Mouse (Mus musculus): Measurements from ENCODE around the gene Dnajb1. TPM values are rescaled to one million over a fixed set of nuclear protein-coding genes. Genes with fewer than 3 reads are reported as not detected.

Gene Dnajb1
- polyA plus RNA-seq, 1 experiment from 2014 or later = 59.5 TPM

- peaks cover 4% of the 10 kb centered on the region; the same call in 1 of the 2 replicates for H3K4me1 ChIP-seq (ENCODE audit: control insufficient read depth, insufficient read depth, low read length)
- H3K4me2 ChIP-seq (replicated peaks; ENCODE audit: low read depth, low read length) = no peak overlapping the region
- H3K27me3 ChIP-seq (ENCODE audit: control insufficient read depth, insufficient read depth, low read length) = no peaks in the 10 kb centered on the region
- no peaks in the 10 kb centered on the region for H3K36me3 ChIP-seq (ENCODE audit: control insufficient read depth, insufficient read depth, low read length)
- ATAC-seq (ENCODE audit: insufficient number of reproducible peaks, insufficient read depth, low FRiP score, low read depth) = no peak
- WGBS = 92% methylated on average over 4 of the region's 4 CpGs
- no peaks in the 10 kb centered on the region for H3K9me3 ChIP-seq (ENCODE audit: control insufficient read depth, low read depth, low read length)
- no peak overlapping the region for H3K9ac ChIP-seq (replicated peaks; ENCODE audit: low read depth, low read length)
- H3K4me3 ChIP-seq (ENCODE audit: low read depth, low read length) = no peak overlapping the region
- H3K27ac ChIP-seq (ENCODE audit: low read length) = no peak overlapping the region
Measured at GRCm38 (mm10) chr8:83648031-83648430, 40.0 kb downstream of the Dnajb1 start.

DNA sequence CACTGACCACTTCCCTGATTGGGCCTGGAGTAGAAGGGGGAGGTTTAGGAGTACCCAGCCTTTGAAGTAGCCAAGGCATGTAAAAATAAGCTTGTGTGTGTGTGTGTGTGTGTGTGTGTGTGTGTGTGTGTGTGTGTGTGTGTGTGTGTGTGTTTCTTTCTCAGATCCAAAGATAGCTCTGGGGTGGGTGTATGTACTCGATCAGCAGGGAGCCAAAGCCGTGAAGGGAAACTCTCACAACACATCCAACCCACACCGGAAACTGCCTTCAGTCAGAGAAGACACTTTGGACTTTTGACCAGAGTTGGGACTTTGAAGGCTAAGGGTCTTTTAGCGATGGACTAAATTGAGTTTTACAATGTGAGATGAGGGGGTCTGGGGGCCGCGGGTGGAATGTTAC, 41.7 kb downstream of the Dnajb1 start:
- Histone ChIP-seq H3K36me3 (ENCODE audit: control insufficient read depth, insufficient read depth, low read length) (no peaks in the 10 kb centered on the region), H3K9ac (replicated peaks; ENCODE audit: low read depth, low read length) (no peak overlapping the region), H3K27me3 (ENCODE audit: control insufficient read depth, insufficient read depth, low read length) (no peaks in the 10 kb centered on the region), H3K4me2 (replicated peaks; ENCODE audit: low read depth, low read length) (no peak overlapping the region), H3K27ac (ENCODE audit: low read length) (no peak overlapping the region), H3K4me1 (ENCODE audit: control insufficient read depth, insufficient read depth, low read length) (peaks cover 12% of the 10 kb centered on the region; the same call in 1 of the 2 replicates), H3K4me3 (ENCODE audit: low read depth, low read length) (no peak overlapping the region), H3K9me3 (ENCODE audit: control insufficient read depth, low read depth, low read length) (no peaks in the 10 kb centered on the region)
- WGBS = 88% methylated on average over 6 of the region's 6 CpGs
- no peak for ATAC-seq (ENCODE audit: insufficient number of reproducible peaks, insufficient read depth, low FRiP score, low read depth)

GRCm38 (mm10) chr8:83652030-83652743, 44.2 kb downstream of the Dnajb1 start, which contains the start of gene Gipc1:
Gipc1 (plus strand) TSS chr8:83652677.
- H3K4me2 ChIP-seq (replicated peaks; ENCODE audit: low read depth, low read length) = peak within 1 kb of the TSS; percentile 97
- peak within 1 kb of the TSS; percentile 88 for H3K9ac ChIP-seq (replicated peaks; ENCODE audit: low read depth, low read length)
- H3K27ac ChIP-seq (ENCODE audit: low read length) = peak within 1 kb of the TSS; percentile 86
- peaks cover 12% of the 10 kb centered on the region; the same call in 1 of the 2 replicates for H3K4me1 ChIP-seq (ENCODE audit: control insufficient read depth, insufficient read depth, low read length)
- no peaks in the 10 kb centered on the region; the same call in 1 of the 2 replicates for H3K36me3 ChIP-seq (ENCODE audit: control insufficient read depth, insufficient read depth, low read length)
- peak; percentile 95 for ATAC-seq (ENCODE audit: insufficient number of reproducible peaks, insufficient read depth, low FRiP score, low read depth)
- H3K27me3 ChIP-seq (ENCODE audit: control insufficient read depth, insufficient read depth, low read length) = no peaks in the 10 kb centered on the region
- 4% methylated on average over 50 of the region's 50 CpGs for WGBS
- H3K9me3 ChIP-seq (ENCODE audit: control insufficient read depth, low read depth, low read length) = no peaks in the 10 kb centered on the region
- peak within 1 kb of the TSS; percentile 96 for H3K4me3 ChIP-seq (ENCODE audit: low read depth, low read length)

DNA sequence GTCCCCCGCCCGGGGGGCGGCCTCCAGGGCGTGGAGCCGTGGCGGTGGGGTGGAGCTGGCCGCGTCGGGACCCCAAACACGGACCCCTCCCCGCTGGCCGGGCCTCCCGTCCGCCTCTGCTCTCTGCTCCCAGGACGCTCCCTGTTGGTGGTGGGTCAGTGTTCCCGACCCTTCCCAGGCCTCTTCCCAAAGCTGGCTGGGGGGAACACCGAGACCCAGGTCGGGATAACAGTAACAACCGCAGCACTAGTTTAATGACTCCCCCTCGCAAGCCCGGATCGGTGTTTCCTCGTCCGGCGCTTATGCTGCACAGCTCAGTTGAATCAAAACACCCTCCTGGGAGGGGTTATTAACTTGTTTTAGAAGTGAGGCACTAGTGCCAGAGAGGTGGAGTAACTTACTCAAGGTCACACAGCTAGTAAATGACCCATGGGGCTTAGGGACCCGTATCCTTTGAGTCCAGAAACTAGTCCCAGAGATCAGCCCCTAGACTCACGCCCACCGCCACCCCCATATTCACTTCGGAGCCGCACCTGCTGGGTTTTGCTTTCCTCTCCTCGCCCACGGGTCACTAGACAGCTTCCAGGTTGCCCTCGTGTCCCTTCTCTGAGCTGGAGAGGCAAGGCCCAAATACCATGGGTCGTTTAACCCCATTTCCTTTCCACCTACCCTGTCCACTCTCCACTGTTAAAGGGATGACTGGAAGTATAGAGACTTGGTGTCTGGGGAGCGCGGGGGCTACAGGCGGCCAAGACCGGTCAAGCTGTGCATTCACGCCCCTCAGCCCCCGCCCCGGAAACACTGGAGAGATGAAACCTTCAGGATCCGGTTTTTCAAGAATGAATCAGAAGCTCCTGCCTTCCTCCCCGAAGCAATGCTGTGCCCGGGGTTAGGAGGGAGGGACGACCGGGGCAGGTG, 45.0 kb downstream of the Dnajb1 start:
- 2% methylated on average over 46 of the region's 46 CpGs for WGBS
- Histone ChIP-seq H3K27ac (ENCODE audit: low read length) (peak overlapping the region; percentile 82), H3K27me3 (ENCODE audit: control insufficient read depth, insufficient read depth, low read length) (no peaks in the 10 kb centered on the region), H3K9me3 (ENCODE audit: control insufficient read depth, low read depth, low read length) (no peaks in the 10 kb centered on the region), H3K4me2 (replicated peaks; ENCODE audit: low read depth, low read length) (peak overlapping the region; percentile 97), H3K9ac (replicated peaks; ENCODE audit: low read depth, low read length) (peak overlapping the region; percentile 88), H3K4me3 (ENCODE audit: low read depth, low read length) (peak overlapping the region; percentile 96), H3K36me3 (ENCODE audit: control insufficient read depth, insufficient read depth, low read length) (no peaks in the 10 kb centered on the region; the same call in 1 of the 2 replicates), H3K4me1 (ENCODE audit: control insufficient read depth, insufficient read depth, low read length) (peaks cover 12% of the 10 kb centered on the region; the same call in 1 of the 2 replicates)
- ATAC-seq (ENCODE audit: insufficient number of reproducible peaks, insufficient read depth, low FRiP score, low read depth) = no peak; the same call in 1 of the 2 replicates

- Histone ChIP-seq H3K4me2 (replicated peaks; ENCODE audit: low read depth, low read length) (peak overlapping the region; percentile 97), H3K9me3 (ENCODE audit: control insufficient read depth, low read depth, low read length) (no peaks in the 10 kb centered on the region), H3K27me3 (ENCODE audit: control insufficient read depth, insufficient read depth, low read length) (no peaks in the 10 kb centered on the region), H3K4me3 (ENCODE audit: low read depth, low read length) (peak overlapping the region; percentile 96), H3K4me1 (ENCODE audit: control insufficient read depth, insufficient read depth, low read length) (peaks cover 12% of the 10 kb centered on the region; the same call in 1 of the 2 replicates), H3K9ac (replicated peaks; ENCODE audit: low read depth, low read length) (0 out of 2 replicates have a peak overlapping the region, but pooled peaks have one; percentile 88), H3K27ac (ENCODE audit: low read length) (peak overlapping the region; percentile 82; the same call in 1 of the 2 replicates), H3K36me3 (ENCODE audit: control insufficient read depth, insufficient read depth, low read length) (no peaks in the 10 kb centered on the region; the same call in 1 of the 2 replicates)
- 31% methylated on average over 10 of the region's 10 CpGs for WGBS
- ATAC-seq (ENCODE audit: insufficient number of reproducible peaks, insufficient read depth, low FRiP score, low read depth) = no peak
Measured at GRCm38 (mm10) chr8:83653662-83654017, 45.6 kb downstream of the Dnajb1 start.

- no peaks in the 10 kb centered on the region; the same call in 1 of the 2 replicates for H3K36me3 ChIP-seq (ENCODE audit: control insufficient read depth, insufficient read depth, low read length)
- no peak overlapping the region for H3K9ac ChIP-seq (replicated peaks; ENCODE audit: low read depth, low read length)
- ATAC-seq (ENCODE audit: insufficient number of reproducible peaks, insufficient read depth, low FRiP score, low read depth) = no peak
- no peaks in the 10 kb centered on the region for H3K27me3 ChIP-seq (ENCODE audit: control insufficient read depth, insufficient read depth, low read length)
- peaks cover 12% of the 10 kb centered on the region; the same call in 1 of the 2 replicates for H3K4me1 ChIP-seq (ENCODE audit: control insufficient read depth, insufficient read depth, low read length)
- no peak overlapping the region for H3K4me3 ChIP-seq (ENCODE audit: low read depth, low read length)
- no peak overlapping the region for H3K27ac ChIP-seq (ENCODE audit: low read length)
- WGBS = 93% methylated on average over 6 of the region's 6 CpGs
- no peak overlapping the region for H3K4me2 ChIP-seq (replicated peaks; ENCODE audit: low read depth, low read length)
- no peaks in the 10 kb centered on the region for H3K9me3 ChIP-seq (ENCODE audit: control insufficient read depth, low read depth, low read length)
Measured at GRCm38 (mm10) chr8:83654725-83655124, 46.7 kb downstream of the Dnajb1 start.

- no peak overlapping the region for H3K9ac ChIP-seq (replicated peaks; ENCODE audit: low read depth, low read length)
- no peak overlapping the region for H3K4me2 ChIP-seq (replicated peaks; ENCODE audit: low read depth, low read length)
- no peak overlapping the region for H3K4me3 ChIP-seq (ENCODE audit: low read depth, low read length)
- no peaks in the 10 kb centered on the region; the same call in 1 of the 2 replicates for H3K36me3 ChIP-seq (ENCODE audit: control insufficient read depth, insufficient read depth, low read length)
- no peaks in the 10 kb centered on the region for H3K9me3 ChIP-seq (ENCODE audit: control insufficient read depth, low read depth, low read length)
- 89% methylated on average over 9 of the region's 9 CpGs for WGBS
- no peak overlapping the region for H3K27ac ChIP-seq (ENCODE audit: low read length)
- H3K27me3 ChIP-seq (ENCODE audit: control insufficient read depth, insufficient read depth, low read length) = no peaks in the 10 kb centered on the region
- peaks cover 24% of the 10 kb centered on the region for H3K4me1 ChIP-seq (ENCODE audit: control insufficient read depth, insufficient read depth, low read length)
- ATAC-seq (ENCODE audit: insufficient number of reproducible peaks, insufficient read depth, low FRiP score, low read depth) = no peak
Measured at GRCm38 (mm10) chr8:83656043-83656442, 48.0 kb downstream of the Dnajb1 start.

Data from stomach, embryonic 14.5 days (tissue).